Comparison of ENCODE assay signal across 8 mouse cellular contexts in the genomic region with DNA sequence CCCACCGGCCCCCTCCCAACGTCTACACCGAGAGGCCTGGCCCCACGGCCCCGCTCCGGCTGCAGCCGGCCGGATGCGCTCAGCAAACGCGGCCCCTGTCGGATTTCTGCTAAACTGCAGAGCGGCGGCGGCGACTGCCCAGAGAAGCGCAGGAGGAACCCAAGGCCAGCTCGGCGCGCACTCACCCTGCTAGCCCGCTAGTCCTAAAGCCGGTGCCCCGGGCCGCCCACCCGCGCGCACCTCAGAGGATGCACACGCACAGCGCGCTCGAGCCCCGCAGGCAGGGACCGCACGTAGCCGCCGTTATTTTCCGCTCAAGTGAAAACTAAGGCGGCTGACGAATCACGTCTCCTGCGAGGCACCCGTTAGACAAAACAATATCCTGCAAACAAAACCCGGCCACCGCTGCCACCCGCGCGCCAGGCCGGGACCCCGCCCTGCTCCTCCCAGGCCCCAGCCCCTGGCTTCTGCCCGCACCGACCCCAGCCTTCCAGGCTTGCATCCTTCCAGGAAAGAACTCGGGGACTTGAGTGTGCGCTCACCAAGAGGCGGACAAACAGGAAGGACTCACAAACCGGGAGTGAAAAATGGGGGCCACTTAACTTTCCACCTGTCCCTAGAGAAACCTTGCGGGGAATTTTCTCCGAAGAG. TPM values are rescaled to one million over a fixed set of nuclear protein-coding genes. Genes with fewer than 3 reads are reported as not detected.
DNase-seq lines count a peak whose midpoint lies in the region; ATAC-seq and TF ChIP-seq lines count a peak whose summit lies in the region.

No protein-coding gene starts in this region.

- intact Hi-C loops in heart, postnatal 10 days (cut with DNase I), result loop anchor here (5.0 to 10.0 kb wide), 6 partner anchors 67 to 1866 kb away; no protein-coding TSS in a partner anchor

- H3K36me3 ChIP-seq in E14TG2a.4 (ENCODE audit: insufficient read depth, low read length), result no peaks in the 10 kb centered on the region
- H3K36me3 ChIP-seq in forebrain, embryonic 15.5 days, result no peaks in the 10 kb centered on the region

- H3K27ac ChIP-seq in forebrain, embryonic 15.5 days (replicated peaks), result peak overlapping the region; percentile 88

- DNase-seq in cerebellum, adult 11-12 months, result peak; percentile 82
- DNase-seq in heart, postnatal 10 days, result peak; percentile 86 to 88
- DNase-seq in layer of hippocampus, adult 18-20 months (ENCODE audit: low spot score in 2 of 2), result peak; percentile 51 to 82
- peak; percentile 25 for DNase-seq in lung, adult 2 months
- peak; percentile 42 for DNase-seq in ovary, postnatal 10 days (ENCODE audit: low spot score)
- peak; percentile 54 for DNase-seq in urinary bladder, postnatal 10 days (ENCODE audit: low spot score)

- peak overlapping the region; percentile 68 for H3K9ac ChIP-seq in forebrain, embryonic 15.5 days (replicated peaks)

- H3K4me2 ChIP-seq in forebrain, embryonic 15.5 days (replicated peaks), result peak overlapping the region; percentile 99

- H3K27me3 ChIP-seq in E14TG2a.4 (ENCODE audit: insufficient read depth, low read length), result peaks cover 94% of the 10 kb centered on the region
- H3K27me3 ChIP-seq in forebrain, embryonic 15.5 days, result 0 out of 2 replicates have a peak, but pooled peaks cover under 1% of the 10 kb centered on the region

- ATAC-seq in forebrain, embryonic 15.5 days (replicated peaks), result peak; percentile 82

- TF ChIP-seq CTCF in E14TG2a.4 (conservative IDR thresholded peaks at IDR 0.05; ENCODE audit: low read length), result 0 out of 2 replicates have a peak, but pooled peaks have one; percentile 5
- TF ChIP-seq CTCF in lung, adult 2 months (IDR thresholded peaks at IDR 0.05; ENCODE audit: insufficient read depth, low read length), result no peak

- no peak for TF ChIP-seq POLR2A in lung, adult 2 months (IDR thresholded peaks at IDR 0.05; ENCODE audit: borderline replicate concordance, extremely low read depth, low read depth, low read length)

- H3K9me3 ChIP-seq in E14TG2a.4 (ENCODE audit: low read length), result no peaks in the 10 kb centered on the region
- no peaks in the 10 kb centered on the region for H3K9me3 ChIP-seq in forebrain, embryonic 15.5 days

- H3K4me1 ChIP-seq in E14TG2a.4 (replicated peaks; ENCODE audit: low read depth, low read length), result peaks cover 30% of the 10 kb centered on the region
- H3K4me1 ChIP-seq in forebrain, embryonic 15.5 days, result peaks cover 60% of the 10 kb centered on the region
- peaks cover 2% of the 10 kb centered on the region; the same call in 1 of the 2 replicates for H3K4me1 ChIP-seq in lung, adult 2 months (ENCODE audit: control insufficient read depth, insufficient read depth, low read length)

- peak overlapping the region; percentile 75 for H3K4me3 ChIP-seq in E14TG2a.4 (replicated peaks; ENCODE audit: low read length)
- peak overlapping the region; percentile 64 for H3K4me3 ChIP-seq in forebrain, embryonic 15.5 days
- H3K4me3 ChIP-seq in lung, adult 2 months (replicated peaks; ENCODE audit: extremely low read depth, low read depth, low read length), result no peak overlapping the region

- WGBS in forebrain, embryonic 15.5 days, result under 1% methylated on average over 57 of the region's 57 CpGs
- WGBS in lung, adult 2 months, result under 1% methylated on average over 57 of the region's 57 CpGs

RNA-seq across cellular contexts. Expression of a gene that starts 2.9 kb away (rescaled TPM):
- 35.9 and 36.0 TPM in 2 replicates for polyA plus RNA-seq in forebrain, embryonic 15.5 days (2015; fragmentation: Nextera tagmentation; extraction: Ambion mirVana)
- 10 to 100 TPM; 10.6 to 13.3 TPM for total RNA-seq in heart, postnatal 10 days (2021)
- 10 to 100 TPM; 47.0 to 50.4 TPM for total RNA-seq in layer of hippocampus, adult 18-20 months (2021)
- polyA plus RNA-seq in lung, adult 2 months (2012; rRNA removed), result 0.15 and 0.43 TPM in 2 replicates

Comparison
In these comparisons a context has a peak if more than half of its experiments do, and no peak if none do; other contexts are left out.
1. DNase-seq: peak in every context shown above with its lines; median percentile 87 in heart, postnatal 10 days; 82 in cerebellum, adult 11-12 months; 66 in layer of hippocampus, adult 18-20 months; 54 in urinary bladder, postnatal 10 days; 42 in ovary, postnatal 10 days; 25 in lung, adult 2 months.